Mouse (Mus musculus): ENCODE measurements around the gene Ms4a15.

Ms4a15 gene

GRCm38 (mm10) chr19:10959085-10959977 lies 33.7 kb downstream of the Ms4a15 start:
- peak; percentile 37 for DNase-seq

- DNase-seq: no peak
These were observed 40.8 kb downstream of the Ms4a15 start for GRCm38 (mm10) chr19:10952021-10952939.

GRCm38 (mm10) chr19:10949558-10949957 lies 43.5 kb downstream of the Ms4a15 start:
- DNase-seq: no peak

GRCm38 (mm10) chr19:10949112-10949511 lies 43.9 kb downstream of the Ms4a15 start, which contains the start of gene Ccdc86:
Ccdc86 (minus strand) TSS chr19:10949266.
- DNase-seq: peak; percentile 97

- DNase-seq: peak; percentile 38
These were observed 44.6 kb downstream of the Ms4a15 start for GRCm38 (mm10) chr19:10948416-10948815.

- DNase-seq: no peak
These were observed 45.8 kb downstream of the Ms4a15 start for GRCm38 (mm10) chr19:10947219-10947618.

GRCm38 (mm10) chr19:10946506-10946905 lies 46.5 kb downstream of the Ms4a15 start:
- DNase-seq: no peak

- DNase-seq: no peak
These were observed 49.1 kb downstream of the Ms4a15 start for GRCm38 (mm10) chr19:10943955-10944354.

- no peak for DNase-seq
These were observed 52.1 kb downstream of the Ms4a15 start for GRCm38 (mm10) chr19:10940801-10941457.

- peak; percentile 83 for DNase-seq
These were observed 52.8 kb downstream of the Ms4a15 start for GRCm38 (mm10) chr19:10940097-10940800.

GRCm38 (mm10) chr19:10938771-10939170 lies 54.3 kb downstream of the Ms4a15 start:
- DNase-seq: no peak

- DNase-seq: no peak
These were observed 55.9 kb downstream of the Ms4a15 start, which contains the start of gene Ptgdr2 for GRCm38 (mm10) chr19:10937110-10937563. Ptgdr2 (plus strand) TSS chr19:10937160.

GRCm38 (mm10) chr19:10936077-10936476 lies 57.0 kb downstream of the Ms4a15 start:
- no peak for DNase-seq

- no peak for DNase-seq
These were observed 58.0 kb downstream of the Ms4a15 start for GRCm38 (mm10) chr19:10935029-10935428.

- DNase-seq: no peak
These were observed 62.4 kb downstream of the Ms4a15 start for GRCm38 (mm10) chr19:10930641-10931040.
